Mouse (Mus musculus): ENCODE data around the gene Ehbp1l1. TPM values are rescaled to one million over a fixed set of nuclear protein-coding genes. Genes with fewer than 3 reads are reported as not detected.
"Not testable (repeated sequence)": the region's sequence is repeated elsewhere in the genome, so short reads cannot be mapped to it uniquely, and the experiment has no call there.

Gene Ehbp1l1
- total RNA-seq, 2 experiments from 2014 or later = 27.5 to 236 TPM

- ATAC-seq (replicated peaks; ENCODE audit: low FRiP score, poor library complexity, severe bottlenecking) = not testable (repeated sequence)
Observed at GRCm38 (mm10) chr19:5686954-5687353, 39.2 kb downstream of the Ehbp1l1 start.

DNA sequence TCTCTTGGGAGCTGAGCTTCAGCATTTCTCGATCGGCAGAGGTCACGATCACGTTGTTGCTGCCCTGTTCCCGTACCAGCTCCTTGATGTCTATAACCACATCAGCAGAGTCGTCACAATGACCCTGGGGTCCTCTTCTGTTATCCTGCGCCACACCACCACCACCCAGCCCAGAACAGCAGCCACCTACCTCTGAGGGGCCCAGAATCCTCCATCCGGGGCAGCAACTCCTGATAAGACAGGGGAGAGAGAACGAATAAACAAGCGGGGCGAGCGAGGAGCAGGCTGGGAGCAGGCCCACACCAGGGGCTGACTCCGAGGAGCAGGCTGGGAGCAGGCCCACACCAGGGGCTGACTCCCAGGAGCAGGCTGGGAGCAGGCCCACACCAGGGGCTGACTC lies 39.7 kb downstream of the Ehbp1l1 start:
- no peak for ATAC-seq (replicated peaks; ENCODE audit: low FRiP score, poor library complexity, severe bottlenecking)

- ATAC-seq (replicated peaks; ENCODE audit: low FRiP score, poor library complexity, severe bottlenecking) = no peak
Observed at GRCm38 (mm10) chr19:5685861-5686260, 40.3 kb downstream of the Ehbp1l1 start.

DNA sequence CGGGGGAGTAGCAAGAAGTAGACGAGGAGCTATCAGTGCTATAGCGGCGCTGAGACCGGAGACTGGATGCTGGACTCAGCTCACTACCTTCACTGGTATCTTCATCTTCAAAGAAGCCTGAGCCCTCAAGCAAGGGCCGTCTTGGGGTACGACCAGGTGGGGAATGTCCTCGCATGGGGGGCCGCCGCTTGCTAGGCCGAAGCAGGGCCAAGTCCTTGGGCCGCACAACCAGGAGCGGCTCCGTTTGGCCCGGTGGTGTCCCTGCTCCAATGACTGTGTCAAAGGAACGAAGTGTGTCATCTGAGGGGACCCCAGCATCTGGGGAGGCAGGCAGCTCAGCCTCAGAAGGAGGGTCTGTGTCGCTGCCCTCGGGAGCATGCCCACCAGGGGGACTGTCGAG lies 40.7 kb downstream of the Ehbp1l1 start:
- ATAC-seq (replicated peaks; ENCODE audit: low FRiP score, poor library complexity, severe bottlenecking) = no peak

DNA sequence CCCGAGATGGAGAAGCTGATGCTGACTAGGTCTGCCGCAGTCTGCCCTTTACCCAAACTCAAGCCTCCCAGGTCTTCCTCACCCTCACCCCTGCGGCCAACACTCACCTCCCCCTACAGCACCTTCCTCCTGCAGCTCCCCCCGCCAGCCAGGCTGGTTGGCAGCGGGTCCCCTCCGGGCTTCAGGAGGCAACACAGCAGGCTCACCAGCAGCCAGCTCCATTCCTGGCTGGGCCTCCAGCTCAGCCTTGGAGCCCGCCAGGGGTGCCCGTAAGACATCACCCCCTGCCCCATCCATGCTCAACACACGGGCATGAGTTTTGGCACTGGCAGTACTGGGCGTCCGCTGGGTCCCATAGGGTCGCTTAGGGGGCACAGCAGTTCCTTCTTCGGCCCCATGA lies 41.1 kb downstream of the Ehbp1l1 start:
- ATAC-seq (replicated peaks; ENCODE audit: low FRiP score, poor library complexity, severe bottlenecking) = no peak

DNA sequence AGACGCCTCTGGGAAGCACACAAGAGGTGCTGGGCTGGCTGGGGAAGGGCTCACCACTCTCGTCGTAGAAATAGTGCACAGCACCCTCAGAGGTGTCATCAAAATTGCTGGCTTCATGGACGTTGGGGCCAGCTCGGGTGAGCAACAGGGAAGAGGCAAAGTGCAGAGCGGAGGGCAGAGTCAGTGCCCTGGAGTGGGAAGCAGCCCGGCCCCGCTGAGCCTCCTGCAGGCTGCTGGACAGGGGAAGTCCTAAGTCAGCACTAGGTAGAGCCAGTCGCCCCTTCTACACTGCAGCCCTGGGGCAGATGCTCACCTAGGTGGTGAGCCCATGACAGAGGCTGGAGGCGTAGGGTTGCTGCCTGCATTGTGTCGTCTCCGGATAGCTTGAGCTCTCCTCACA lies 41.9 kb downstream of the Ehbp1l1 start:
- ATAC-seq (replicated peaks; ENCODE audit: low FRiP score, poor library complexity, severe bottlenecking) = no peak

- no peak for ATAC-seq (replicated peaks; ENCODE audit: low FRiP score, poor library complexity, severe bottlenecking)
Observed at GRCm38 (mm10) chr19:5680432-5680831, 45.7 kb downstream of the Ehbp1l1 start.

GRCm38 (mm10) chr19:5668372-5668771 lies 57.7 kb downstream of the Ehbp1l1 start:
- ATAC-seq (replicated peaks; ENCODE audit: low FRiP score, poor library complexity, severe bottlenecking) = no peak

- ATAC-seq (replicated peaks; ENCODE audit: low FRiP score, poor library complexity, severe bottlenecking) = no peak
Observed at GRCm38 (mm10) chr19:5666386-5666785, 59.7 kb downstream of the Ehbp1l1 start.

GRCm38 (mm10) chr19:5665465-5665864 lies 60.7 kb downstream of the Ehbp1l1 start:
- peak; percentile 72 for ATAC-seq (replicated peaks; ENCODE audit: low FRiP score, poor library complexity, severe bottlenecking)

- ATAC-seq (replicated peaks; ENCODE audit: low FRiP score, poor library complexity, severe bottlenecking) = peak; percentile 0; the same call in 1 of the 2 replicates
Observed at GRCm38 (mm10) chr19:5664669-5665257, 61.4 kb downstream of the Ehbp1l1 start.

GRCm38 (mm10) chr19:5662981-5663913 lies 62.9 kb downstream of the Ehbp1l1 start, which contains the start of gene Sipa1:
TSS of gene Sipa1 (minus strand) at chr19:5663707.
- ATAC-seq (replicated peaks; ENCODE audit: low FRiP score, poor library complexity, severe bottlenecking) = peak; percentile 70

DNA sequence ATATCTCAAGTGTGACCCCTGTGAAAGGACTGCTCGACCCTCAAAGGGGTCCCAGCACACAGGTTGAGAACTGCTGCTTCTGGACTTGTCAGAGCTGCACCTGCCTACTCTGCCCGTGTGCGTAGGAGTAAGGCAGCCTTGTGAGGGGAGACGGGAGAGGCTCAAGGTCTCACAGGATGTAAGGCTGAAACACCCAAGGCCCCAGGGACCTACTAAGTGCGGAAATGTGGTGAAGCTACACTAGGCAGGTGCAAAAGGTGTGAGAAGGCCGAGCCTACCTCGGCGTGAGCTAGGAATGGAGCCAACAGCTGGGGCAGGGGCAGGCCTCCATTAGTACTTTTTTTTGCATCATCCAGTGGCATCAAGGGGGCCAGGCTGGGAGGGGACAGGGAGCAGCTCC lies 63.8 kb downstream of the Ehbp1l1 start:
- no peak for ATAC-seq (replicated peaks; ENCODE audit: low FRiP score, poor library complexity, severe bottlenecking)

DNA sequence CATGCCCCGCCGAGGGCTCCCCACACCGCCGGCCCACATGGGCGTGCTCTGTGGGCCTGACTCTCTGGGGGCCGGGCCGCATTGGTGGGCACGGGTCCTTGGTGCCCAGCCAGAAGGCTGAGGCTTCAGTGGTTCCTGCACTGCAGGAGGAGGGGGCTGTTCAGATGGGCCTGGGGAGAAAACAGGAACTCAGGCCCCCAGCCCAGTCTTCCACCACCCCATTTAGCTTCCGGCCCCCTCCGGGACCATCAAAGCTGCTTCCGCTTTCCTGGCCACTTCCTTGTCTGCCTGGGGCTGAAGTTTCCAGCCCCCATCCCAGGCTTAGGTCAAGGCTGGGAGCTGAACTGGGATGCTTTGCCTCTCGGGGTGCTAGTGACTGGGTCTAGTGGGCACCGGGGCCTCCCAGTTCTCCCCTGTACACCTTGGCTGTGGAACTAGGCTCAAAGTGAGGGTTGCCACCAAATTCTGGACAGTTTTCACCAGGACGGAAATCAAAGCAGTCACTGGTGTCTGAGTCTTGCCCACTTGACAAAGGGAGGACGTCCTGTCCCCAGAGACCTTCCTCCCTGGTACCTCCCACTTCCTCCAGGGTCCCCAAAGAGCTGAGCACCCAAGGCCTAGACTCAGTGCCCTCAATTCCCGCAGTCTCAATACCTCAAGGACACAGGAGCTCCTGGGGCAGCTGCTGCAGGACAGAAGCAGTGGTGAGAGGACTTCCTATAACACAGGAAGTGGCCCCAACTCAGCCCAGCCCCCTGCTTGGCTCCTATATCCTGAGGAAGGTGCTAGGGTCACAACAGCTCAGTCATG lies 65.0 kb downstream of the Ehbp1l1 start:
- ATAC-seq (replicated peaks; ENCODE audit: low FRiP score, poor library complexity, severe bottlenecking) = no peak

Other genes starting within 250 kb of the Ehbp1l1 start
- 12.5 and 18.6 TPM in 2 replicates for gene Mus81, start 237.9 kb downstream of the Ehbp1l1 start, total RNA-seq (2015; ENCODE audit: low replicate concordance)
- 1.8 and 8.3 TPM in 2 replicates for gene Mus81, start 237.9 kb downstream of the Ehbp1l1 start, total RNA-seq (2017; ENCODE audit: low replicate concordance)
- gene Cfl1, start 235.9 kb downstream of the Ehbp1l1 start, total RNA-seq (2015; ENCODE audit: low replicate concordance) = 516 and 540 TPM in 2 replicates
- 293 and 380 TPM in 2 replicates for gene Cfl1, start 235.9 kb downstream of the Ehbp1l1 start, total RNA-seq (2017; ENCODE audit: low replicate concordance)
- not detected in 2 replicates for gene 1700020D05Rik, start 222.5 kb downstream of the Ehbp1l1 start, total RNA-seq (2015; ENCODE audit: low replicate concordance)
- 1.1 and 1.3 TPM in 2 replicates for gene 1700020D05Rik, start 222.5 kb downstream of the Ehbp1l1 start, total RNA-seq (2017; ENCODE audit: low replicate concordance)
- gene Snx32, start 215.8 kb downstream of the Ehbp1l1 start, total RNA-seq (2015; ENCODE audit: low replicate concordance) = 1.9 and 2.9 TPM in 2 replicates
- 11.7 and 13.4 TPM in 2 replicates for gene Snx32, start 215.8 kb downstream of the Ehbp1l1 start, total RNA-seq (2017; ENCODE audit: low replicate concordance)
- gene Ovol1, start 165.7 kb downstream of the Ehbp1l1 start, total RNA-seq (2015; ENCODE audit: low replicate concordance) = not detected in 2 replicates
- gene Ovol1, start 165.7 kb downstream of the Ehbp1l1 start, total RNA-seq (2017; ENCODE audit: low replicate concordance) = not detected in 2 replicates
- 2.9 and 5.2 TPM in 2 replicates for gene Ap5b1, start 158.3 kb downstream of the Ehbp1l1 start, total RNA-seq (2015; ENCODE audit: low replicate concordance)
- 1.8 and 4.7 TPM in 2 replicates for gene Ap5b1, start 158.3 kb downstream of the Ehbp1l1 start, total RNA-seq (2017; ENCODE audit: low replicate concordance)
- 14.4 and 52.2 TPM in 2 replicates for gene Rnaseh2c, start 124.4 kb downstream of the Ehbp1l1 start, total RNA-seq (2015; ENCODE audit: low replicate concordance)
- 19.3 and 79.3 TPM in 2 replicates for gene Rnaseh2c, start 124.4 kb downstream of the Ehbp1l1 start, total RNA-seq (2017; ENCODE audit: low replicate concordance)
- 8.2 and 11.3 TPM in 2 replicates for gene Kat5, start 116.1 kb downstream of the Ehbp1l1 start, total RNA-seq (2015; ENCODE audit: low replicate concordance)
- 22.0 and 28.9 TPM in 2 replicates for gene Kat5, start 116.1 kb downstream of the Ehbp1l1 start, total RNA-seq (2017; ENCODE audit: low replicate concordance)
- gene Rela, start 88.8 kb downstream of the Ehbp1l1 start, total RNA-seq (2015; ENCODE audit: low replicate concordance) = 13.1 and 25.1 TPM in 2 replicates
- gene Rela, start 88.8 kb downstream of the Ehbp1l1 start, total RNA-seq (2017; ENCODE audit: low replicate concordance) = 15.5 and 22.0 TPM in 2 replicates
- 20.5 and 36.9 TPM in 2 replicates for gene Sipa1, start 62.6 kb downstream of the Ehbp1l1 start, total RNA-seq (2015; ENCODE audit: low replicate concordance)
- gene Sipa1, start 62.6 kb downstream of the Ehbp1l1 start, total RNA-seq (2017; ENCODE audit: low replicate concordance) = 27.4 and 90.3 TPM in 2 replicates
- gene Map3k11, start 37.6 kb downstream of the Ehbp1l1 start, total RNA-seq (2015; ENCODE audit: low replicate concordance) = 5.0 and 7.3 TPM in 2 replicates
- 8.4 and 11.2 TPM in 2 replicates for gene Map3k11, start 37.6 kb downstream of the Ehbp1l1 start, total RNA-seq (2017; ENCODE audit: low replicate concordance)
- 10.7 and 16.3 TPM in 2 replicates for gene Pcnx3, start 37.4 kb downstream of the Ehbp1l1 start, total RNA-seq (2015; ENCODE audit: low replicate concordance)
- 14.8 and 20.3 TPM in 2 replicates for gene Pcnx3, start 37.4 kb downstream of the Ehbp1l1 start, total RNA-seq (2017; ENCODE audit: low replicate concordance)
- not detected in 2 replicates for gene Kcnk7, start 21.9 kb downstream of the Ehbp1l1 start, total RNA-seq (2015; ENCODE audit: low replicate concordance)
- not detected in 2 replicates for gene Kcnk7, start 21.9 kb downstream of the Ehbp1l1 start, total RNA-seq (2017; ENCODE audit: low replicate concordance)
- gene Fam89b, start 3.3 kb upstream of the Ehbp1l1 start, total RNA-seq (2015; ENCODE audit: low replicate concordance) = 11.5 and 30.4 TPM in 2 replicates
- gene Fam89b, start 3.3 kb upstream of the Ehbp1l1 start, total RNA-seq (2017; ENCODE audit: low replicate concordance) = 8.5 and 10.5 TPM in 2 replicates
- gene Ltbp3, start 14.6 kb upstream of the Ehbp1l1 start, total RNA-seq (2015; ENCODE audit: low replicate concordance) = 0.63 TPM in 1 of 2 replicates, not detected in the other
- 0.68 TPM in 1 of 2 replicates, not detected in the other for gene Ltbp3, start 14.6 kb upstream of the Ehbp1l1 start, total RNA-seq (2017; ENCODE audit: low replicate concordance)
- 8.2 and 12.9 TPM in 2 replicates for gene Scyl1, start 45.1 kb upstream of the Ehbp1l1 start, total RNA-seq (2015; ENCODE audit: low replicate concordance)
- 9.1 and 11.9 TPM in 2 replicates for gene Scyl1, start 45.1 kb upstream of the Ehbp1l1 start, total RNA-seq (2017; ENCODE audit: low replicate concordance)
- 5.4 and 6.0 TPM in 2 replicates for gene Frmd8, start 149.0 kb upstream of the Ehbp1l1 start, total RNA-seq (2015; ENCODE audit: low replicate concordance)
- 4.2 and 6.8 TPM in 2 replicates for gene Frmd8, start 149.0 kb upstream of the Ehbp1l1 start, total RNA-seq (2017; ENCODE audit: low replicate concordance)
- gene Slc25a45, start 151.5 kb upstream of the Ehbp1l1 start, total RNA-seq (2015; ENCODE audit: low replicate concordance) = 14.0 and 14.6 TPM in 2 replicates
- 10.0 and 11.3 TPM in 2 replicates for gene Slc25a45, start 151.5 kb upstream of the Ehbp1l1 start, total RNA-seq (2017; ENCODE audit: low replicate concordance)
- gene Tigd3, start 167.8 kb upstream of the Ehbp1l1 start, total RNA-seq (2015; ENCODE audit: low replicate concordance) = 0.38 and 1.0 TPM in 2 replicates
- gene Tigd3, start 167.8 kb upstream of the Ehbp1l1 start, total RNA-seq (2017; ENCODE audit: low replicate concordance) = 3.1 and 6.1 TPM in 2 replicates
- 19.4 and 34.3 TPM in 2 replicates for gene Dpf2, start 186.7 kb upstream of the Ehbp1l1 start, total RNA-seq (2015; ENCODE audit: low replicate concordance)
- gene Dpf2, start 186.7 kb upstream of the Ehbp1l1 start, total RNA-seq (2017; ENCODE audit: low replicate concordance) = 58.8 and 71.4 TPM in 2 replicates
- gene Cdc42ep2, start 198.5 kb upstream of the Ehbp1l1 start, total RNA-seq (2015; ENCODE audit: low replicate concordance) = 0.38 and 0.42 TPM in 2 replicates
- 0.42 TPM in 1 of 2 replicates, not detected in the other for gene Cdc42ep2, start 198.5 kb upstream of the Ehbp1l1 start, total RNA-seq (2017; ENCODE audit: low replicate concordance)
- gene Pola2, start 237.9 kb upstream of the Ehbp1l1 start, total RNA-seq (2015; ENCODE audit: low replicate concordance) = 24.5 and 44.0 TPM in 2 replicates
- 30.8 and 38.7 TPM in 2 replicates for gene Pola2, start 237.9 kb upstream of the Ehbp1l1 start, total RNA-seq (2017; ENCODE audit: low replicate concordance)

Data from erythroblast, adult 5-6 weeks (primary cell).